Mouse (Mus musculus): Measurements from ENCODE around the gene B4galnt1. TPM values are rescaled to one million over a fixed set of nuclear protein-coding genes. Genes with fewer than 3 reads are reported as not detected.
"Not testable (repeated sequence)": the region's sequence is repeated elsewhere in the genome, so short reads cannot be mapped to it uniquely, and the experiment has no call there.

B4galnt1 gene
- 6.2 and 7.9 TPM in 2 replicates for polyA plus RNA-seq (2012; rRNA removed)

DNA sequence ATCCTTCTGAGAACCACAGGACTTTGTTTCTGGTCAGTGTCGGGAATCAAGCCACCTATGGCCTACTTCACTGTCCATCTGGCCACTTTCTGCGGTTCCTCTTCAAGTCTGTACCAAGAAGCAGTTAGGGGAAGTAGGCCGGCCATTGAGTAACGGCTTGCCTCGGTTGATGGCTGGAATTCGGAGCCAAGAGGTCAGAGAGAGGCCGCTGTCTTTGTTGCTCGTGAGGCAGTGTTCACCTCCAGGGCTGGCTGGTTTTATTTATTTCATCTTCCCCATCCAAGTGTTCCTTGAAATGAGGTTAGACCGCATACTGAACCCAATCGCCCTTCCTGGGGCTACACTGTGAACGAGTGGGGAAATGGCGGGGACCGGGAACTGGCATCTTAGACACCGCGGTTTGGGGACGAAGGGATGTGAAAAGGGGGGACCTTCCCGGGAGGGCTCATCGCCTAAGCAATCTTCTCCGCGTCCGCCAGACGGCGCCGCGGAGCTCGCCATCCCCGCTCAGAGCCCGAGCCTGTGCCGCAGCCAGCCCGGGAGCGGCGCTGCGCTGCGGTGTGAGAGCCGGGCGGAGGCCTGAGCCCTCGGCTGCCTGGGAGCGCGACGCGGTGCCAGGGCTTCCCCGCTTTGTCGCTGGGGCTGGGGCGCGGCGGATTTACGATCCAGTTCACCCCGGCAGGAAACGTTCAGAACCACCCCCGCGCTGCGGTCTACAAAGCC is at the start of gene B4galnt1:
TSS of gene B4galnt1 (plus strand) at position 595 of the 723 bp plus-strand sequence.
- DNase-seq (ENCODE audit: low spot score), result peak; percentile 54

DNA sequence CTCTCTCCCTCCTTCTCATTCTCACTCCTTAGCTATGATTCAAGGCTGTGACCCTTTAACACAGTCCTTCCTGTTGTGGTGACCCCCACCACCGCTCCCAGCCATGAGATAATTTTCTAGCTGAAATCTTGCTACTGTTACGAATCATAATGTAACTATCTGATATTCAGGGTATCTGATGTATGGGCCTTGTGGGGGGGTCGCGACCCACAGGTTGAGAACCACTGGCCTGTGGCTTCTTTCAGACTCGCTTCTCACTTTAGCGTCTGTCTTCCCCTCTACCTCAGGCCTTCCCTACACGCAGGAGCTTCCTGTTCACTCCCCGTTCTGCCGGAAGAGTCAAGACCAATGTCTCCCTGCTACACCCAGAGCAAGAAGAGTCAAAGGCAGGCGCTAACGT is 46.6 kb upstream of the B4galnt1 start:
- no peak for DNase-seq (ENCODE audit: low spot score)

DNA sequence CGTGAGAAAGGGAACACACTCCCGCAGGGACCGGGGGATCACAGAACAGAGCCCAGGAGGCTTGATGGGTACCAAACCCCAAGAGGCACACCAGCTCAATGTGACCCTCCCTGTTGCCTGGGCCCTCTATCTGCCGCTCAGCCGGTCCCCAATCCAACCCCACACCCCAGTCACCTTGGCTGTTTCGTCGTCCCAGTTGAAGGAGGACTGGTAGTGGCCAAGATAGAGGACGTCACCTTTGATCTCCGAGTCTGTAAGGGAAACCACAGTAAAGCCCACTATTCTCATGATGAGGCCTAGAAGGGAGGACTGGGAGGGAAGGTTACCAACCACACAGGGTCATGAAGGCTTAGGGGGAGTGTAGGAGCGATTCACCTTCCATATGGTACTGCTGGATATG is 45.8 kb upstream of the B4galnt1 start:
- DNase-seq (ENCODE audit: low spot score), result no peak

DNA sequence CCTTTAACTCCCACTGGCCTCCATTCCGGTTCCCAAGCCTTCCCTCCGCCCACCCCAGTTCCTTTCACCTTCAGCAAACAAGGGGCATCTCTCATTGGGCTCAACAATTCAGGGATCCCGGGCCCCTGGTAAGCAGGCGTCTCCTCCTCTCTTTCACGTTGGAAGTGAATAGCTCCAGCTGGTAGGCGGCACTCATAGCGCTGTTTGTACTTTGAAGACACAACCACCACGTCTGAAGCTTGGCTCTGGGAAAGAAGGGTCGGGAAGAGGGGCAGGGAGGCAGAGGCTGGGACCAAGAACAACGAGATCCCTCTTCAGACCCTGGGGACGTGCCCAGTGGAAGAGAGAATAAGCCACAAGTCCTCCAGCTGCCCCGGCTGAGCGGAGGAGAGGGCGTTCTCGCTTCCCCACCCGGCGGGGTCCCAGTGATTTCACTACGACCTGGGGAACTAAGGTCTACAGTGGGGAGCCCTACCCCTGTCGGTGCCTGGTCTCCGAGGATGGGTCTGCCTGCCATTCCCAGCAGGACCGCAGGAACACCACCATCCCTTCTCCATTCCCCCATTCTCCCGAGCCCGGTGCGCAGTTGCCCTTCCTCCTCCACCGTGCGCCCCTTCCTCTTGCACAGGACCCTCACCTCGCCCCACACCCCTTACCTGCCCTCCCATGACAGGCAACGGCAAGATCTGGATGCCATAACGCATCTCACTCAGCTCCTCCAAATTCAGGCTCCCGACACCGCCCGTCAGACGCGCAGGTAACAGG is 44.5 kb upstream of the B4galnt1 start:
- DNase-seq (ENCODE audit: low spot score), result no peak

DNA sequence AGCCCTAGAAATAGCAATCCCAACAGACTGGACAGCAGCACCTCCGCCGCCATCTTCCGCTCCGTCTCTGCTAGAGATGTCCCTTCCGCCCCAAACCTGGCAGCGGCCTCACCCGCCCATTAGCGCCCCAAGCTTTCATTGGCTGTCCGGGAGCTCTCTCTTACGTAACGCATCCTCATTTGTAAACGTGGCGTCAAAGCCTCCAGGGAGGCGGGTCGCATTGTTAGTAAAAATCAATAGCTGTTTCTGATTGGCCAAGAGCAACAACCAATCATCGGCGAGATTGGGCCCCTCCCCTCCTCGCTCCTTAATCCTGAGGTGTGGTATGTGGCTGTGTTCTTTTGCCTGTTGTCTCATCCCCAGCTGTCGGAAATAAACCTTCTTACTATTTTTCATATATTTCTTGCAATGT is 44.0 kb upstream of the B4galnt1 start, which contains the start of gene Os9:
TSS of gene Os9 (minus strand) at position 66 of the 412 bp plus-strand sequence.
- DNase-seq (ENCODE audit: low spot score), result peak; percentile 86

DNA sequence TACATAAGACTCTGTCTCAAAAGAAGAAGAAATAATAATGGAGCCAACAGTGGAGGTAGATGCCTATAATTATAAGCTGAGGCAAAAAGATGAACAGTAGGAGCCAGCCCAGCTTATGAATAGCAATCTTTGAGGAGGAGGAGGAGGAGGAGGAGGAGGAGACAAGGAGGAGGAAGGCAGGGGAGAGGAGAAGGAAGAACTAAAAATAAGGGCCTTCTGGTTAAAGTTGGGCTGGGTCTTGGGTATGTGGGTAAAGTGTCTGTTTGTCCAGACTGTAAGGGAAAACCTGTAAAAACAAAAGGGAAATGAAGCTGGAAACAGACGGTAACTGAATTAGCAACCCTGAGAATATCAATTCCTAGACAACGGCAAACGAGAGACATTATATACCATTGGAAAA is 43.0 kb upstream of the B4galnt1 start:
- no peak for DNase-seq (ENCODE audit: low spot score)

DNA sequence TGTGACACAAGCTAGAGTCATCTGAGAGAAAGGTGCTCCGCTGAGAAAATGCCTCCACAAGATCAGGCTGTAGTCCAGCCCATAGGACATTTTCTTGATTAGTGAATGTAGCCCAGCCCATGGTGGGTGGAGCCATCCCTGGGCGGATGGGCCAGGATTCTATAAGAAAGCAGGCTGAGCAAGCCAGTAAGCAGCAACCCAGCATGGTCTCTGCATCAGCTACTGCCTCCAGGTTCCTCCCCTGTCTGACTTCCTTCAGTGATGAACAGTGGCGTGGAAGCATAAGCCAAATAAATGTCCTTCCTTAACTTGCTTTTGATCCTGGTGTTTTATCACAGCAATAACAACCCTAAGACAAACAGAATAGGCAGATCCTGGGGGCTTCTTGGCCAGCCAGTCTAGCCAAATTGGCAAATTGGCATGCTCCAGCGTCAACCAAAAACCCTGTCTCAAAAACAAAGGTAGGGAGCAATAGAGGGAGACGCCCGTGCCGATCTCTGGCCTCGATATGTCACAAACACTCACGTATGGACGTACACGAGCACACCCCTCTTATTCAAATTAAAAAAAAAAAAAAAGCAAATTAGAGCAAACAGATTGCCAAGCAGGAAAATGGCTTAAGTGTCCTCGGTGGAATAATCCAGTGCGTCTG is 42.1 kb upstream of the B4galnt1 start:
- no peak for DNase-seq (ENCODE audit: low spot score)

DNA sequence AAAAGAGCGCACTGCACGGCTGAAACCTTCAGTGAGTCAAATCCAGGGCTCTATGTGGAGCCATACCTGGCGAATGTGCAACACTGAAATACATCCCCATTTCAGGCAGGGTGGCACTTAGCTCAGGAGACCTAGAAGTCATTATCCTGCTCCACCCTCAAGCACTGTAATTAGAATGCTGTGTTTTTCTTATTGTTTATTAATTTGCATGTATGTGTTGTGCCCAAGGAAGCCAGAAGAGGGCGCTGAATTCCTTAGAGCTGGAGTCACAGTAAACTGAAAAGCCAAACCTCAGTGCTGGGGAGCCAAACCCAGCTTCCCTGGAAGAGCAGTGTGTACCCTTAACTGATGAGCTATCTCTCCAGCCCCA is 41.6 kb upstream of the B4galnt1 start:
- DNase-seq (ENCODE audit: low spot score), result no peak

DNA sequence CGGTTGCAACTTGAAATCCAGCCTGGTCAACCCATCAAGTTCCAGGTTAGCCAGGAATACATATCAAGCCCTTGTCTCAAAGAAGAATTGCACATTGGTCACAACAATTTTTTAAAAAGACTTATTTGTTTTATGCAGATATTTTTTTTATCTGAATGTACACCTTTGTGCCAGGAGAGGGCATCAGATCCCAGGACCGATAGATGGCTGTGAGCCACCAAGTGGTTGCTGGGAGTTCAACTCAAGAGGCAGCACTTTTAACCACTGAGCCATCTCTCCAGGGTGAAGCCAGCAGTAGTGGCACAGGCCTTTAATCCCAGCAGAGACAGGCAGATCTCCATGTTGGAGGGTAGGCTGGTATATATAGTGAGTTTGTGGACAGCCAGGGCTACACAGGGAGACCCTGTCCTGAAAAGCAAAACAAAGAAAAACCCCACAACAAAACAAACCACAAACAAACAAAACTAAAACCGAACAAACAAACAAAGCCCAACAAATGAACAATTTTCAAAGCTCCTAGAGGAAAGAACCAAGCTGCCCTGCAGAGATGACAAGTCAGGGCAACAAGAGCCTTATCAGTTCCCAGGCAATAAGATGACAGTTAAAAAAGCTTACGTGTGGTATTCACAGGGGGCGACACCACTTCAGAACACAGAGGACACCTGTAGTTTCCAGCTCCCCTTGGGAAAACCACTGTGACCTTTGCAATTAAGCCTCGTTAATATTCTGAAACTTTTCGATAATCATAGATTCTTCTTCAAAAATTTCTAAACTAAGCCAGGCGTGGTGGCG is 39.6 kb upstream of the B4galnt1 start:
- DNase-seq (ENCODE audit: low spot score), result no peak

DNA sequence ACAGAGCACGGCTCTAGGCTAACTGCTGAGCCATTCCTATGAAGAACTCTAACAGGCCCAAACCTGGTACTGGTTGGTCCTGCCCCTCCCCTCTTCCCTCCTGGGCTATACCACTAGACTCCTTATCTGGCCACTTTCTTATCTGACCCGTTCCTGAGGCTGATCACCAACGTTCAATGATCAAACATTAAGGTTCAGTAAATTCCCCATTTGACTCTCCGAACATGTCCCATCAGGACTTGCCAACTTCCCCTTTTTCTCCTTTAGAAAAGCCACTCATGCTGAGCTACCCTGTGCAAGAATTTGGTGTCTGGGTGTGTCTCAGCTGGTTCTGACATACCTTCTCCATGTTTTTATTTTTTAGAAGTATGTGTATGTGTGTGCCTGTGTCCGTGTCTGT is 38.4 kb upstream of the B4galnt1 start:
- no peak for DNase-seq (ENCODE audit: low spot score)

DNA sequence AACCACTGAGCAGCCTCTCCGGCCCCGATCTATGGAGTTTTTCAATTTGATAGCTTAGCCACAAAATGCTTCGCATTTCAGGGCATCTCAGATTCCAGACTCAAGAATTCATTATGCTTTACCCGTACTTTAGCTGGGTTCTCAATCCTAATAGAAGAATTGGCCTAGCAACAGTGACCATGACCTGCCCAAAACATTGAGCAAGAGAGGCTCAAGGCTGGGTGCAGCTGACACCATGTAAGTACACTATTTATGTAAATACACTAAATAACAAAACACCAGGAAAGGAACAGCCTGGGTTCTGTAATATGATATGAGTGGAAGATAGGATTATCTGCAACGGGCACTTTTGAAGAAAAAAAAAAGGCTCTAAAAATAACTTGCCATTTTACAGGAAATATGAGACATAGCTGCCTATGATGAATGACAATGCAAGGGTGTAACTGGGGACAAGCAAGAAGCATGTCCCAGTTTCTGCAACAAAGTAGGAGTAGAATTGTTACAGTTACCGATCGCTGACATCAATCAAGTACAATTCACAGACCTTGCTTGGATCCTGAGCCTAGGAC is 37.2 kb upstream of the B4galnt1 start:
- no peak for DNase-seq (ENCODE audit: low spot score)

DNA sequence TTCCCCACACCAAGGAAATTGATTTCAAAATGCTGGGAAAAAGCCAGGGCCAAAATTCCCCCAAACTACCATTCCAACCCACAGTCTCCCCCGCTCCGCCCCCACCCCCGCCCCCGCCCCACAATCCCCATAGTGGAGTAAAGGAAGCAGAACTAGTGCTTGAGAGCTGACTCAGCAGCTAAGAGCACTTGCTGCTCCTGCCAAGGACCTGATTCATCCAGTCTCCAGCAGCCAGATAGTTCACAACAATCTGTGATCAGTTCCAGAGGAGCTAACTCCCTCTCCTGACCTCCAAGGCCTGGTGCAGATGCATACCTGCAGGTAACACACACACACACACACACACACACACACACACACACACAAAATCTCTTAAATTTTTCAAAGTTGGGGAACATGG is 35.6 kb upstream of the B4galnt1 start:
- no peak for DNase-seq (ENCODE audit: low spot score)

DNA sequence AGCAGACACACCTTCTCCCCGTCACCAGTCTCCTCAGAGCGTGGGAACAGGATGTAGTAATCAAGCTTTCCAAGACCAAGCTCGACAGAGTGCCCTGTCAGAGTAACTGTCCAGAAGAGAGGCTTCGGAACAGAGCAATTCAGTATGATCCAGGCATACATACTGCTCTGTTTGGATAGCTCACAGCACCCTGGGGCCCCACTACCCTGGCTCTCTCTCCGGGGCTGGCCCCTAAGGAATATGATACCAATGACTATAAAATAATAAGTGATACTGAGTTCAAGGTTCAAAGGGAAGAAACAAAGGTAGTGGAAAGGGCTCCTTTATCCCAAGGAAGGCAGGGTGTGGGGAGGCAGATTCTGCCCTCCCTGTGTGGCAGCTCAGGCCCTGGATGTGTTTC is 32.6 kb upstream of the B4galnt1 start:
- DNase-seq (ENCODE audit: low spot score), result no peak

DNA sequence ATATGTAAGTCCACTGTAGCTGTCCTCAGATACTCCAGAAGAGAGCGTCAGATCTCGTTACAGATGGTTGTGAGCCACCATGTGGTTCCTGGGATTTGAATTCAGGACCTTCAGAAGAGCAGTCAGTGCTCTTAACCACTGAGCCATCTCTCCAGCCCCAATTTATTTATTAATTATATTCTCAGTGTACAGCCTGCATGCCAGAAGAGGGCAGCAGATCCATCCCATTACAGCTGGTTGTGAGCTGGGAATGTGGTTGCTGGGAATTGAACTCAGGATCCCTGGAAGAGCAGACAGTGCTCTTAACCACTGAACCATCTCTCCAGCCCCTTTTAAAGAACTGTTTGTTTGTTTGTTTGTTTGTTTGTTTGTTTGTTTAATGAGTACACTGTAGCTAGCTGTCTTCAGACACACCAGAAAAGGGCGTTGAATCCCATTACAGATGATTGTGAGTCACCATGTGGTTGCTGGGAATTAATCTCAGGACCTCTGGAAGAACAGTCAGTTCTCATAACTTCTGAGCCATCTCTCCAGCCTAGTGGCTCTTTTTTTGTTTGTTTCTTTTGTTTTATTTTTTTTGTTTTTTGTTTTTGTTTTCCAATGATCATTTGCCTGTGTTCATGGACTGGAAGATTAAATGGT is 30.5 kb upstream of the B4galnt1 start:
- DNase-seq (ENCODE audit: low spot score), result not testable (repeated sequence)

DNA sequence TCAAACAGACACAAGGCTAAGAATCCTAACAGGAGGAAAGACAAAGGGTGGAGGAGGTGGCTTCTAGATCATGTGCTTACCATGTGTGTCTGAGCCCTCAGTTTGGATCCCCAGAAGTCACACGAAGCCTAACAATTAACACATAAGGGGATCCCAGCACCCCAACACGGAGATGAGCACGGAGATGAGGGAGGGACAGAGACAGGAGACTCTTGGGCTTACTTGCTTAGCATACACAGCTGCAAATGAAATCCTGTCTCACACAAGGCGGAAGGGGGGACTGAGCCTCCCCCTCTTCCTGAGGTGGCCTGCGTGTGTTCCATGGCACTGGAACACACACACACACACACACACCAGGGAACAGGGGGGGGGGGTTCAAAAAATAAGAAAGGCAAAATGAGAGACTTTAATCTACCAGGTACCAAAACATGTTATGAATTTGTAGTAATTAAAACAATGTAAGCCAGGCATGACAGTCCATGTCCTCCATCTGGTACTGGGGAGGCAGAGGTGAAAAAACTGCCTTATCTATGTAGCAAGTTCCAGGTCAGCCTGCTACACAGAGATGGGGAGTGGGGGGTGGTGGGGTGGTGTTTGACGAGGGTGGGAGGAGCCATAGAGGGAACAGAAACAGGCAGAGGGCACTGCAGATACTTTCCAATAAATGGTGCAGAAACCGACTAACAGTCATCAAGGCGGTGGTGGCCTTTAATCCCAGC is 29.7 kb upstream of the B4galnt1 start:
- DNase-seq (ENCODE audit: low spot score), result no peak

DNA sequence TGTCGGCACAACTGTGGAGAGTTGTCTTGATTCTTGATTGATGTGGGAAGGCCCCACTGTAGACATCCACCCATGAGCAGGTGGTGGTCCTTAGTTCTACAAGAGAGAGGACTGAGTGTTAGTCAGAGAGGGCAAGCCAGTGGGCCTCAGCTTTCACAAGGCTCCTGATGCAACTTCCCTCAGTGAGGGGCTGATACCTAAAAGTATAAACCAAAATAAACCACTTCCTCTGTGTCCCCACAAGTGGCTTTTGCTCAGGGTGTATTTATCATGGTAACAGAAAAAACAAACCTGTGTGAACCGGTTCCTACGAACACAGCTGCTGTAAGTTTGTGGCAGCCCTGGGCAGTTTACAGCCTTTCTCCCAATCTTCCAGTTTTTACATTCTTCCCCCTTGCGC is 28.5 kb upstream of the B4galnt1 start:
- DNase-seq (ENCODE audit: low spot score), result no peak

DNA sequence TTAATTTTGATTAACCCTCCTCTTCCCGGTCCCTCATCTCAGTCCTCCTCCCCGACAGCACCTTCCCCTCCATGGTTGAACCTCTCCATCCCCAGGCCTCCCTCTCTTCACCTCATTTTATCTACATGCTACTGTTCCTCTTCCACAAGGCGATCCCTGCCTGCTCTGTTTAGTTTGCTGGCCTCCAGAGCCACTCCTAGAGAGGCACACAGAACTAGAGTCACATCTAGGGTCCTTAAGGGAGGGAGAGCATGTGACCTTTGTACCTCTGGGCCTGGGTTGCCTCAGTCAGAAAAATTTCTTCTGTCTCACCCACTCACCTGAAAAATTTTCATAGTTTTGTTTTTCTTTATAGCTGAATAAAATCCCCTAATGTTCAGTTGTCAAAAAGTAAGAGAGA is 27.1 kb upstream of the B4galnt1 start:
- no peak for DNase-seq (ENCODE audit: low spot score)

DNA sequence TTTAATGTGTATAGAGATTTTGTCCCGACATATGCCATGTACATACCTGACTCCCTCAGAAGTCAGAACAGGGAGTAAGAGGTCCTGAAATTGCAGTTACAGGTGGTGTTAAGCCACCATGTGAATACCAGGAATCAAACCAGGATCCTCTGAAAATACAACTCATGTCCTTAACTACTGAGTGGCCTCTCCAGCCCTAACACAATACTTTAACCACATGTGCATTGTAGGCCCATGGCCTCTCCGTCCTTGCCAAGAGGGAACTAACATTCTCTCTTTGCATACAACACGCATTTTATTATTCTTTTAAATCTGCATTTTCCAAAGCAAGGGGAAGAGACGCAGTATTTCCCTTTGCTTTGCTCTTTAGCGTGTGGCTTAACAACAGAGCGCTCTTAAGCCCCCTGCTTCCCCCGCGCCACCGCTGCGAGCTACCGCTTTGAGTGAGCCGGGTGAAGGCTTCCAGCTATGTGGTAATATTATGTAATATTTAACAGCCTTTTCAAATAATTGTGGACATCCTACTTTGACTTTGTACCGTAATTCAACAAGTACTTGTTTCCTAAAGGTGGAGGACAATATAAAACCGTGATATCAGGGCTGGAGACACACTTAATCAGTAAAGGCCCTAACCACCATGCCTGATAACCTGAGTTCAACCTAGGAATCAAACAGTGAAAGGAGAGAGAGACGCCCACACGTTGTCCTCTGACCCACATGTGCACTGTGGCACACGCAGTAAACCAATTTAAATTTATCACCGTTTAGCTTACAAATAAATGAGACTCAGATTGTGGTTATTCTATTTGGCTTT is 26.5 kb upstream of the B4galnt1 start:
- DNase-seq (ENCODE audit: low spot score), result no peak

DNA sequence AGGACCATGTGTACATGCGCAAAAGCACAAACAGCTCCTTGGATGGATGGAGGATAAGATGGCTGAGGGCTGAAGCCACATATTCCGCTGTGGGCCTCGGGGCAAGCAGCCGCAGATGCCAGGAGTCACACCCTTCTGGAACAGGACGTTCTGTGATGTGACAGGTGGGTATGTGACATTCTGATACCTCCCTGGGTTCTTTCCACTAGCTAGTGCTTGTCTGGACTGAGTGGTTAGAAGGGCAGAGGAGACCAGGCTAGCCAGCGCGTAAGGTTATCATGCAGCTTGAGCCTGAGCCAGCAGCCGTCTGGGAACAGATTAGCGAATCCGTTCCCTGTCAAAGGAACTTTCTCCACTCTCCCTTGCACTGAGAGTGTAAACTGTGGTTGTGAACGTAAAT is 24.1 kb upstream of the B4galnt1 start:
- DNase-seq (ENCODE audit: low spot score), result no peak

DNA sequence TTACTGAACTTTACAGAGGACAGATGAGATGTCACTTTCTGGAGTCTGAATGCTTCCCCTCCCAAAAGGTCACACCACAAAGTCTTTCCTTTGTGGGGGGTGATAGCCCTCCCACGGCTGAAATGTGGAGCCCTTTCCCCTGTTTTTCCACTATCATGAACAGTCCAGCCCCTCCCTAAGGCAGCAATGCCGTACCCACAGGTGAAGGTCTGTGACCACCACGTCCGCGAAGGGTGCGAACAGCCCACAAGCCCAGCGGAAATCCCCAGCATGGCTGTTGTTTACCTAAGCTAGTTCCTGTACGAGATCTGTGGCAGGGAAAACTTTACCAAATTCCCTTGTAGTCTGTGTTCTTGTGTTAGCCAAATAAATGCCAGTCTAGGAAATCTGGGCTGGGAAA is 23.5 kb upstream of the B4galnt1 start:
- DNase-seq (ENCODE audit: low spot score), result no peak
